Mouse (Mus musculus): ENCODE measurements around the gene Nfatc2ip.
A peak's percentile ranks its signal among the peaks of the same experiment; 100 is the strongest.

The Nfatc2ip gene

GRCm38 (mm10) chr7:126396298-126397119, at the start of gene Nfatc2ip:
Nfatc2ip (minus strand) TSS chr7:126396737.
- DNase-seq (ENCODE audit: low spot score in 2 of 2): peak; percentile 93 to 96

- peak in 1 of 2 experiments; percentile 61 for DNase-seq (ENCODE audit: low spot score in 2 of 2)
Observed at GRCm38 (mm10) chr7:126446217-126446616, 49.7 kb upstream of the Nfatc2ip start.

GRCm38 (mm10) chr7:126445104-126445815, 48.7 kb upstream of the Nfatc2ip start:
- DNase-seq (ENCODE audit: low spot score in 2 of 2): no peak

- DNase-seq (ENCODE audit: low spot score in 2 of 2): no peak
Observed at GRCm38 (mm10) chr7:126444536-126444935, 48.0 kb upstream of the Nfatc2ip start.

- DNase-seq (ENCODE audit: low spot score in 2 of 2): peak in 1 of 2 experiments; percentile 59
Observed at GRCm38 (mm10) chr7:126443997-126444396, 47.5 kb upstream of the Nfatc2ip start.

GRCm38 (mm10) chr7:126440134-126440533, 43.6 kb upstream of the Nfatc2ip start:
- DNase-seq (ENCODE audit: low spot score in 2 of 2): no peak

GRCm38 (mm10) chr7:126436851-126437250, 40.3 kb upstream of the Nfatc2ip start:
- peak; percentile 67 to 90 for DNase-seq (ENCODE audit: low spot score in 2 of 2)

GRCm38 (mm10) chr7:126435801-126436200, 39.3 kb upstream of the Nfatc2ip start:
- no peak for DNase-seq (ENCODE audit: low spot score in 2 of 2)

- no peak for DNase-seq (ENCODE audit: low spot score in 2 of 2)
Observed at GRCm38 (mm10) chr7:126434726-126435125, 38.2 kb upstream of the Nfatc2ip start.

GRCm38 (mm10) chr7:126430167-126430566, 33.6 kb upstream of the Nfatc2ip start:
- DNase-seq (ENCODE audit: low spot score in 2 of 2): no peak

GRCm38 (mm10) chr7:126429503-126429898, 33.0 kb upstream of the Nfatc2ip start:
- DNase-seq (ENCODE audit: low spot score in 2 of 2): no peak

GRCm38 (mm10) chr7:126428631-126429502, 32.3 kb upstream of the Nfatc2ip start, which contains the start of gene Rabep2:
Rabep2 (plus strand) TSS chr7:126428759.
- DNase-seq (ENCODE audit: low spot score in 2 of 2): peak; percentile 86 to 94

- DNase-seq (ENCODE audit: low spot score in 2 of 2): no peak
Observed at GRCm38 (mm10) chr7:126428154-126428553, 31.6 kb upstream of the Nfatc2ip start.

- DNase-seq (ENCODE audit: low spot score in 2 of 2): no peak
Observed at GRCm38 (mm10) chr7:126427323-126427860, 30.9 kb upstream of the Nfatc2ip start.

- no peak for DNase-seq (ENCODE audit: low spot score in 2 of 2)
Observed at GRCm38 (mm10) chr7:126424161-126424560, 27.6 kb upstream of the Nfatc2ip start.

- no peak for DNase-seq (ENCODE audit: low spot score in 2 of 2)
Observed at GRCm38 (mm10) chr7:126421756-126422155, 25.2 kb upstream of the Nfatc2ip start.

- DNase-seq (ENCODE audit: low spot score in 2 of 2): no peak
Observed at GRCm38 (mm10) chr7:126418496-126418895, 22.0 kb upstream of the Nfatc2ip start.

GRCm38 (mm10) chr7:126417606-126418005, 21.1 kb upstream of the Nfatc2ip start:
- DNase-seq (ENCODE audit: low spot score in 2 of 2): no peak

GRCm38 (mm10) chr7:126417045-126417444, 20.5 kb upstream of the Nfatc2ip start:
- no peak for DNase-seq (ENCODE audit: low spot score in 2 of 2)

GRCm38 (mm10) chr7:126416615-126417014, 20.1 kb upstream of the Nfatc2ip start:
- DNase-seq (ENCODE audit: low spot score in 2 of 2): peak in 1 of 2 experiments; percentile 42

- DNase-seq (ENCODE audit: low spot score in 2 of 2): peak; percentile 45 to 76
Observed at GRCm38 (mm10) chr7:126414725-126415124, 18.2 kb upstream of the Nfatc2ip start, which contains the start of gene Cd19. Cd19 (minus strand) TSS chr7:126414889.

Data from spleen, postnatal 4 days (tissue).